33 mouse cellular contexts compared by ENCODE assay signal in the genomic region with DNA sequence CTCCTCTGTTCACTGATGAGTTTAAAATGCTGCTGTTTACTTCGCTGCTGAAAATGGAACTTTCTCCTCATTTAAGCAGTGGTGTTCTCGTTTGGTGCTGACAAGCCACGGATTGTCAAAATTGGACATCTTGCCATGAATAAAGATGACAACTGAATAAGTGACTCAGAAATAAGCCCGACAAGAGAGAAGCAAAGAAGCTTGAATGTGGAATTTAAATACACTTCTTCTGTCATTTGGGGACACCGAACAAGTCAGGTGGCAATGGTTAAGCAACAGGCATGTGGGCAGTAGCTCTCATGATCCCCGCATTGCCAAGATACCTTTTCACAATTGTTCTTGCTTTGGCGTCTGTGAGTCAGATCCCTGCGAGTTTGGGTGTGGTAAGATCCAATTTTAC.
DNase-seq lines count a peak whose midpoint lies in the region; ATAC-seq lines count a peak whose summit lies in the region.
"Had no signal": no experiment of that assay in that cellular context is flagged by ENCODE, and none has a peak within 500 bp of the region (broad histone marks: within the 10 kb centered on the region; RNA-seq: fewer than 3 reads in every experiment).

No protein-coding gene starts in this region.

- no peak for ATAC-seq in intestine, embryonic 16.5 days
- ATAC-seq: activated CD4-positive, CD25-positive, alpha-beta regulatory T cell, adult 4 months; forebrain, embryonic 16.5 days; hindbrain, postnatal 0 days; intestine, embryonic 15.5 days; liver, embryonic 12.5 days; liver, postnatal 0 days had no signal

- intact Hi-C loops in left cerebral cortex, postnatal 14 days (cut with DNase I): no loop called here

- H3K4me3 ChIP-seq in intestine, embryonic 16.5 days (ENCODE audit: low read length): no peak overlapping the region
- H3K4me3 ChIP-seq: gastrocnemius, adult 2 months; hindbrain, embryonic 12.5 days; intestine, embryonic 15.5 days; liver, embryonic 12.5 days; megakaryocyte, embryonic 14.5 days; midbrain, embryonic 12.5 days; neural tube, embryonic 13.5 days; stomach, embryonic 15.5 days had no signal

- no peak overlapping the region for H3K27ac ChIP-seq in intestine, embryonic 16.5 days (ENCODE audit: low read length)
- H3K27ac ChIP-seq: gastrocnemius, adult 2 months; hindbrain, embryonic 12.5 days; hindbrain, postnatal 0 days; intestine, embryonic 15.5 days; liver, embryonic 12.5 days; midbrain, embryonic 12.5 days; neural tube, embryonic 13.5 days; stomach, embryonic 15.5 days had no signal

- no peak overlapping the region for H3K4me2 ChIP-seq in intestine, embryonic 16.5 days (ENCODE audit: low read depth, low read length)
- H3K4me2 ChIP-seq: heart, embryonic 11.5 days; hindbrain, embryonic 12.5 days; intestine, embryonic 15.5 days; liver, embryonic 12.5 days; midbrain, embryonic 12.5 days; neural tube, embryonic 13.5 days; stomach, embryonic 15.5 days had no signal

- H3K4me1 ChIP-seq in intestine, embryonic 16.5 days (ENCODE audit: control insufficient read depth, insufficient read depth, low read length): no peaks in the 10 kb centered on the region
- H3K4me1 ChIP-seq: hindbrain, embryonic 12.5 days; intestine, embryonic 15.5 days; liver, embryonic 12.5 days; megakaryocyte, embryonic 14.5 days; midbrain, embryonic 12.5 days; neural tube, embryonic 13.5 days; stomach, embryonic 15.5 days had no signal

- no peak overlapping the region for H3K9ac ChIP-seq in intestine, embryonic 16.5 days (ENCODE audit: low read depth, low read length)
- H3K9ac ChIP-seq: hindbrain, embryonic 12.5 days; intestine, embryonic 15.5 days; liver, embryonic 12.5 days; liver, postnatal 0 days; midbrain, embryonic 12.5 days; neural tube, embryonic 13.5 days; stomach, embryonic 15.5 days had no signal

- no peaks in the 10 kb centered on the region for H3K36me3 ChIP-seq in intestine, embryonic 16.5 days (ENCODE audit: control insufficient read depth, insufficient read depth, low read length)
- H3K36me3 ChIP-seq: hindbrain, embryonic 12.5 days; intestine, embryonic 15.5 days; liver, embryonic 12.5 days; midbrain, embryonic 12.5 days; neural tube, embryonic 13.5 days; stomach, embryonic 15.5 days had no signal

- no peaks in the 10 kb centered on the region for H3K9me3 ChIP-seq in intestine, embryonic 16.5 days (ENCODE audit: control insufficient read depth, low read length)
- H3K9me3 ChIP-seq: hindbrain, embryonic 12.5 days; intestine, embryonic 15.5 days; liver, embryonic 12.5 days; megakaryocyte, embryonic 14.5 days; midbrain, embryonic 12.5 days; neural tube, embryonic 13.5 days; stomach, embryonic 15.5 days had no signal

- H3K27me3 ChIP-seq in intestine, embryonic 16.5 days (replicated peaks; ENCODE audit: control insufficient read depth, insufficient read depth, low read length): no peaks in the 10 kb centered on the region
- H3K27me3 ChIP-seq: hindbrain, embryonic 12.5 days; intestine, embryonic 15.5 days; liver, embryonic 12.5 days; megakaryocyte, embryonic 14.5 days; midbrain, embryonic 12.5 days; neural tube, embryonic 13.5 days; stomach, embryonic 15.5 days had no signal

- WGBS in intestine, embryonic 16.5 days: 86% methylated on average over 8 of the region's 8 CpGs

- peak; percentile 43 for DNase-seq in right cerebral cortex, adult 18-20 months
- no peak for DNase-seq in right cerebral cortex, postnatal 4 days
- peak; percentile 62 to 69 for DNase-seq in frontal cortex, adult 2 months (ENCODE audit: extremely low spot score in 1 of 2, low spot score in 1 of 2)
- DNase-seq in left cerebral cortex, postnatal 14 days (ENCODE audit: low spot score in 2 of 2): peak; percentile 21 to 81
- peak; percentile 2 to 58 for DNase-seq in right cerebral cortex, postnatal 36 days (ENCODE audit: low spot score in 2 of 2)
- no peak for DNase-seq in cerebellum, adult 18-20 months
- no peak for DNase-seq in cerebellum, adult 11-12 months
- DNase-seq: adrenal gland, adult 2 months; adrenal gland, postnatal 36 days; B cell, adult 2 months; cerebellum, adult 11 months; cerebellum, postnatal 10 days; gastrocnemius, adult 2 months; gastrocnemius, postnatal 36 days; heart, adult 18-20 months; heart, postnatal 36 days; kidney, adult 8-10 months; kidney, postnatal 14 days; liver, postnatal 0 days; lung, postnatal 4 days; thymus, postnatal 14 days had no signal

Comparison
In these comparisons a context has a peak if more than half of its experiments do, and no peak if none do; other contexts are left out.
1. DNase-seq: peak in right cerebral cortex, adult 18-20 months (single experiment), frontal cortex, adult 2 months (2 of 2), left cerebral cortex, postnatal 14 days (2 of 2) and right cerebral cortex, postnatal 36 days (2 of 2); none in right cerebral cortex, postnatal 4 days (single experiment), cerebellum, adult 18-20 months (0 of 2) and cerebellum, adult 11-12 months (single experiment).